Mouse (Mus musculus): ENCODE results near the gene D3Ertd254e.

DNA sequence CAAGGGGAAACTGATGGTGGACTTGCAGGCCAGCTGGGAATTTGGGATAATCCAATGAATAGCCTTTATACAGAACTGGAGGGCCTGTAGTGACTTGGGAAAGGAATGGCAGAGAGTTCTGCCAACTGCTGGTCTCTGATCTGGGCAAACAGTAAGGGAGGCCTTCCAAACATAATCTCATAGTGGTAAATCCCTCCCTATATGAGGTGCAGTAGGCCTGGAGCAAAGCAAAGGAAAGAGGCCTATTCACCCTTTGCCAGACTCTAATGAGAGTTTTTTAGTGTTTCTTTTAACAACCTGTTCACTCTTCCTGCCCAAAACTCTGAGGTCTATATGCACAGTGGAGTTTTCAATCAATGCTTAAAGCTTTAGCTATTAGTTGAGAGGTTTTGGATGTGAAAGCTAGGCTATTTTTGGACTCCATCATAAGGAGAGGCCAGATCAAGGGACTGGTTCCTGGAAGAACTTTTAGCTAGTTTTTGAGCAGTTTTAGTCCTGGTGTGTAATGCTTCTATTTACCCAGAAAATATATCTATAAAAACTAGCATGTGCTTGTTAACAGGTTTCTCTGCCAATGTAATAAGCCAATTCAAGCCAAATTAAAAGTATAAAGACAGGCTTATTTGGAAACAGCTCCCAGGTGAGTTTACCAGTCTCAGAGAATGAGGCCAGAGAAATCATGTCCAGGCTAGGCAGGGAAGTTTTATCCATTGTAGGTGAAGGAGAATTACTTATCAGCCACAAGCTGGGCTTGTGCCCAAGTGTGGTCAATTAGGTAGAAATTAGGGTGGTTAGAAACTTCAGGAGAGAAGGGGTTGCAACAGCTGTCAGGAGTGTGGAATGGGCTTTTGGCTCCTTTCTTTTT lies 30.9 kb upstream of the D3Ertd254e start:
- TF ChIP-seq CTCF (IDR thresholded peaks at IDR 0.05; ENCODE audit: low read depth) (no peak), EP300 (optimal IDR thresholded peaks at IDR 0.05) (no peak)
